Mouse (Mus musculus): ENCODE results near the gene Gucy2c. TPM values are rescaled to one million over a fixed set of nuclear protein-coding genes. Genes with fewer than 3 reads are reported as not detected.

Gene Gucy2c
- polyA plus RNA-seq, 1 experiment from 2014 or later = 0.07 TPM

- Histone ChIP-seq H3K4me1 (0 out of 2 replicates have a peak, but pooled peaks cover 3% of the 10 kb centered on the region), H3K9ac (no peak overlapping the region), H3K36me3 (no peaks in the 10 kb centered on the region), H3K4me2 (no peak overlapping the region), H3K27ac (no peak overlapping the region), H3K4me3 (no peak overlapping the region), H3K27me3 (replicated peaks) (peaks cover 6% of the 10 kb centered on the region), H3K9me3 (replicated peaks) (no peaks in the 10 kb centered on the region)
- ATAC-seq = no peak
- 19% methylated on average over 5 of the region's 5 CpGs for WGBS (ENCODE audit: insufficient replicate concordance)
Measured at GRCm38 (mm10) chr6:136653331-136653730, 128.2 kb downstream of the Gucy2c start.

- ATAC-seq = no peak
- Histone ChIP-seq H3K36me3 (no peaks in the 10 kb centered on the region), H3K27ac (no peak overlapping the region), H3K4me3 (no peak overlapping the region), H3K9ac (no peak overlapping the region), H3K4me1 (0 out of 2 replicates have a peak, but pooled peaks cover 3% of the 10 kb centered on the region), H3K27me3 (replicated peaks) (no peaks in the 10 kb centered on the region), H3K9me3 (replicated peaks) (no peaks in the 10 kb centered on the region), H3K4me2 (no peak overlapping the region)
- 67% methylated on average over 8 of the region's 8 CpGs for WGBS (ENCODE audit: insufficient replicate concordance)
Measured at GRCm38 (mm10) chr6:136650664-136651063, 130.9 kb downstream of the Gucy2c start.

- 60% methylated on average over 10 of the region's 10 CpGs for WGBS (ENCODE audit: insufficient replicate concordance)
- ATAC-seq = peak; percentile 69
- H3K27ac ChIP-seq = no peak overlapping the region
Measured at GRCm38 (mm10) chr6:136647455-136647861, 134.1 kb downstream of the Gucy2c start.

More at GRCm38 (mm10) chr6:136647455-136647861, 134.1 kb downstream of the Gucy2c start:
- 0 out of 2 replicates have a peak, but pooled peaks cover under 1% of the 10 kb centered on the region for H3K4me1 ChIP-seq
- H3K27me3 ChIP-seq (replicated peaks) = no peaks in the 10 kb centered on the region
- H3K9me3 ChIP-seq (replicated peaks) = 0 out of 2 replicates have a peak, but pooled peaks cover 5% of the 10 kb centered on the region
- H3K4me3 ChIP-seq = no peak overlapping the region
- no peak overlapping the region for H3K4me2 ChIP-seq
- H3K36me3 ChIP-seq = no peaks in the 10 kb centered on the region
- H3K9ac ChIP-seq = no peak overlapping the region

Small RNAs within 50 kb of the gene (microRNA-seq; reads per million reads assigned to microRNA genes)
- gene Gm44364 = not detected

Other genes starting within 250 kb of the Gucy2c start
- gene Plbd1, start 119.8 kb downstream of the Gucy2c start, polyA plus RNA-seq (2016; fragmentation: Nextera tagmentation; extraction: Ambion mirVana) = 1.7 and 2.0 TPM in 2 replicates
- 0.92 and 1.0 TPM in 2 replicates for gene Hist4h4, start 22.6 kb upstream of the Gucy2c start, polyA plus RNA-seq (2016; fragmentation: Nextera tagmentation; extraction: Ambion mirVana)
- gene H2afj, start 26.5 kb upstream of the Gucy2c start, polyA plus RNA-seq (2016; fragmentation: Nextera tagmentation; extraction: Ambion mirVana) = 196 and 207 TPM in 2 replicates
- 1.2 and 1.3 TPM in 2 replicates for gene BC049715, start 45.9 kb upstream of the Gucy2c start, polyA plus RNA-seq (2016; fragmentation: Nextera tagmentation; extraction: Ambion mirVana)
- gene Wbp11, start 46.5 kb upstream of the Gucy2c start, polyA plus RNA-seq (2016; fragmentation: Nextera tagmentation; extraction: Ambion mirVana) = 95.0 and 97.3 TPM in 2 replicates
- not detected in 2 replicates for gene Smco3, start 53.7 kb upstream of the Gucy2c start, polyA plus RNA-seq (2016; fragmentation: Nextera tagmentation; extraction: Ambion mirVana)
- 26.3 and 27.0 TPM in 2 replicates for gene Art4, start 76.0 kb upstream of the Gucy2c start, polyA plus RNA-seq (2016; fragmentation: Nextera tagmentation; extraction: Ambion mirVana)
- gene Mgp, start 94.1 kb upstream of the Gucy2c start, polyA plus RNA-seq (2016; fragmentation: Nextera tagmentation; extraction: Ambion mirVana) = 4.3 and 7.4 TPM in 2 replicates
- gene Erp27, start 140.4 kb upstream of the Gucy2c start, polyA plus RNA-seq (2016; fragmentation: Nextera tagmentation; extraction: Ambion mirVana) = 0.27 and 0.43 TPM in 2 replicates
- not detected in 2 replicates for gene Pde6h, start 142.1 kb upstream of the Gucy2c start, polyA plus RNA-seq (2016; fragmentation: Nextera tagmentation; extraction: Ambion mirVana)
- gene Arhgdib, start 160.1 kb upstream of the Gucy2c start, polyA plus RNA-seq (2016; fragmentation: Nextera tagmentation; extraction: Ambion mirVana) = 120 and 122 TPM in 2 replicates